Mouse (Mus musculus): ENCODE measurements around the gene Olfr976.
"Not testable (repeated sequence)": the region's sequence is repeated elsewhere in the genome, so short reads cannot be mapped to it uniquely, and the experiment has no call there.

Olfr976 gene

DNA sequence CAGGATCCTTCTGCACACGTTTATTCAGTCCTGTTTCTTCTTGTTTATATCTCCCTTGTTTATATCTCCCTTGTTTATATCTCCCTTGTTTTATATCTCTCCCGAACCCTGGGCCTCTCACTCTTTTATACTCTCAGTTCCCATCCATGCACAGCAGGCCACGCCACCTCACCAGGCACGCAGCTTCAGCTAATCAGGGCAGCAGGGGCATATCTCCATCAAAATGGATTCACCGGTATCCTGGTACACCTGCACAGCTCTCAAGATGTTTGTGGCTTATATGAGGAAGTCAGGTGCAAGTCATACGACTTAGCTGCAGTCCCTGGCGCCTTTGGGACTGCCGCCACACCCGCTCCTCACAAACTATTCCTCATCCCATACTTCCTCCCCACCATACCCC lies at the start of gene Olfr976:
Olfr976 (minus strand) TSS at position 101 of the 400 bp plus-strand sequence.
- DNase-seq (ENCODE audit: low spot score in 2 of 2): not testable (repeated sequence)

- DNase-seq (ENCODE audit: low spot score in 2 of 2): no peak
Measured at GRCm38 (mm10) chr9:40009482-40009881, 48.5 kb upstream of the Olfr976 start, which contains the start of gene Olfr980. Olfr980 (minus strand) TSS chr9:40009582.

DNA sequence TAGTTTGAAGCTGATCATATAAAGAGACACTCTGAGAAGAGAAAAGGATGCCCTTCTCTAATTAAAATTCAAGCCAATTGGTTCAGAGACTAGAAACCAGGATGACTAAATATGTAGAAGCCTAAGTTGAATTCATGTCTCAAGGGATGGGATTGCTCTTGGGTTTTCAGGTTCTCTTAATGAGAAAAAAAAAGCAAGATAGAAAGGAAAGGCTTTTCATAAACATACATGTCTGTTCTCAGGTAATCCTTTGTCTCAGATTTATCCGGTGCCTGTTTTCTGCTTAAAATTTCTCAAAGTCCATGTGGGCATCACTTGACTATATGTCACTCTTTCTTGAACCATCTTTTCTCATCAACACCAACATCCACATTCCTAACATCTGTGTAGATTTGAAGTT lies 42.4 kb upstream of the Olfr976 start, which contains the start of gene Olfr979:
Olfr979 (minus strand) TSS at position 101 of the 400 bp plus-strand sequence.
- no peak for DNase-seq (ENCODE audit: low spot score in 2 of 2)

GRCm38 (mm10) chr9:39991813-39992212 lies 30.9 kb upstream of the Olfr976 start, which contains the start of gene Olfr978:
Olfr978 (plus strand) TSS chr9:39992113.
- DNase-seq (ENCODE audit: low spot score in 2 of 2): no peak

DNA sequence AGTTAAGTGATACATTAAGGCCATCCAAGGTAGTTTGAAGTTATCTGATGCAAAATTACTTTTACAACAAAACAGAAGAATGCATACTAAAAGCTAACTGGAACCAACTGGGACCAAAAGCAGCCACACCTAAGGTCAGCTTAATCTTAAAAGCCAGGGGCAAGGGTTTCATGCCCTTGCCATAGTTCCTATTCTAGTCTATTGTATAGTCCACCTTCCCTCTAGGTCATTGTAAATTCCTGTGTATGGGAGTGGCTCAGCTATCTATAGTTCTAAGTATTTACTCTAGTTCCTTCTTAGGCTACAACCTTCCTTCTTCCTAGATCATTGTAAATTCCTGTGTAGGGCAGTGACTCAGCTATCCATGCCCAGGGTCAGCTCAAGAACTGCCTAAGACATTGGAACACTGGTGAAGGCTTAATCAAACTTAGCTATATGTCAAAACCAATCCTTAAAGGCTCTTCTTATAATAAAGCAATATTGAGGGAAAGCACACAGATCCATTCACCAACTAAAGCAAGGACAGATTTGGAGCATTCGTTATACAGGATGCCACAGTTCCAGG lies 15.7 kb upstream of the Olfr976 start:
- not testable (repeated sequence) for DNase-seq (ENCODE audit: low spot score in 2 of 2)

GRCm38 (mm10) chr9:39951946-39952345 lies 9.0 kb downstream of the Olfr976 start, which contains the start of gene Olfr975:
Olfr975 (minus strand) TSS chr9:39952046.
- DNase-seq (ENCODE audit: low spot score in 2 of 2): no peak

- DNase-seq (ENCODE audit: low spot score in 2 of 2): no peak
Measured at GRCm38 (mm10) chr9:39937201-39937600, 23.7 kb downstream of the Olfr976 start, which contains the start of gene Olfr974. Olfr974 (plus strand) TSS chr9:39937501.

GRCm38 (mm10) chr9:39928837-39929236 lies 32.1 kb downstream of the Olfr976 start:
- not testable (repeated sequence) for DNase-seq (ENCODE audit: low spot score in 2 of 2)

- not testable (repeated sequence) for DNase-seq (ENCODE audit: low spot score in 2 of 2)
Measured at GRCm38 (mm10) chr9:39927975-39928836, 32.7 kb downstream of the Olfr976 start.

DNA sequence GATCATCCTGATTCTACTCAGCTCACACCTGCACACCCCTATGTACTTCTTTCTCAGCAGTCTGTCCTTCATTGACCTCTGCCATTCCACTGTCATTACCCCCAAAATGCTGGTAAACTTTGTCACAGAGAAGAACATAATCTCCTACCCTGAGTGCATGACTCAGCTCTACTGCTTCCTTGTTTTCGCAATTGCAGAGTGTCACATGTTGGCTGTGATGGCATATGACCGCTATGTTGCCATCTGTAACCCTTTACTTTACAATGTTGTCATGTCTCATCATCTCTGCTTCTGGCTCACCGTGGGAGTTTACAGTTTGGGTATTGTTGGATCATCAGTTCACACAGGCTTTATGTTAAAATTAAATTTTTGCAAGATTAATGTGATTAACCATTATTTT lies 51.0 kb downstream of the Olfr976 start:
- DNase-seq (ENCODE audit: low spot score in 2 of 2): no peak

GRCm38 (mm10) chr9:39907036-39907435 lies 53.9 kb downstream of the Olfr976 start, which contains the start of gene Olfr229:
Olfr229 (plus strand) TSS chr9:39907336.
- DNase-seq (ENCODE audit: low spot score in 2 of 2): no peak

DNA sequence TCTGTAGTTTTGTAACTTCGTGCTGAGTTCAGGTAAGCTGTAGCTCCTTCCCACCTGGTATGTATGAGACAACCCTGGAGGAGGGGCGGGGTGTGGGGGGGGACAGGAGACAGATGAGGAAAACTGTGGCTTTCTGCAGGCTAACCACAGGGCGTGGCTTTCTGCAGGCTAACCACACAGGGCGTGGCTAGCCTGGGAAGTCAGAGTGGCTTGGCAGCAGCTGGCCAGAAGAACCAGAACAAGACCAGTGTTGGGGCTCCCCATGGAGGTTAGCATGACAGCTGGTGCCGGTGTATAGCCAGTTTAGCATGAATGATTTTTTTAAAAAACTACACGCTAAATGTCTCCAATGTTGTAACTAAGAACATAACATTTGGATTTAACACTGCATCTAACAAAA lies 55.8 kb downstream of the Olfr976 start:
- DNase-seq (ENCODE audit: low spot score in 2 of 2): no peak

All from right cerebral cortex, postnatal 36 days (tissue).